Mouse (Mus musculus) embryonic fibroblast, embryonic 13.5 days (primary cell): Measurements from ENCODE around the gene Casd1. TPM values are rescaled to one million over a fixed set of nuclear protein-coding genes. Genes with fewer than 3 reads are reported as not detected.
A peak's percentile ranks its signal among the peaks of the same experiment; 100 is the strongest.

Source experiments
- H3K27ac ChIP-seq: 2 replicates; pipeline ENCODE4 v1.5.1; 2012; ENCODE audit warnings: low read length, control low read depth, inconsistent platforms; ENCODE audit not compliant: insufficient read depth
- H3K4me1 ChIP-seq: 2 replicates; pipeline ENCODE4 v1.6.1; 2011; ENCODE audit warnings: low read length; ENCODE audit not compliant: control insufficient read depth, insufficient read depth
- H3K4me3 ChIP-seq: 2 replicates; pipeline ENCODE4 v1.5.1; 2011; ENCODE audit warnings: mild to moderate bottlenecking, control low read depth, low read length; ENCODE audit not compliant: insufficient read depth
- CTCF ChIP-seq: IDR thresholded peaks from 2 replicates; pipeline ENCODE4 v1.5.1; 2011; ENCODE audit warnings: mild to moderate bottlenecking, control low read depth, low read length, moderate library complexity, borderline replicate concordance; ENCODE audit not compliant: insufficient read depth
- POLR2A ChIP-seq: IDR thresholded peaks from 2 replicates; pipeline ENCODE4 v1.6.1; 2011; ENCODE audit warnings: low read depth, mild to moderate bottlenecking, control low read depth, low read length, moderate library complexity
- polyA plus RNA-seq: library from polyadenylated mRNA; stranded (reverse); fragments of >200 nt; gene quantifications from 2 replicates; pipeline ENCODE4 v1.2.4, GENCODE M21; 2011; ENCODE audit warnings: low read depth; ENCODE audit not compliant: missing spikeins, insufficient read length

The Casd1 gene
- polyA plus RNA-seq, 1 experiment: 18.8 TPM

DNA sequence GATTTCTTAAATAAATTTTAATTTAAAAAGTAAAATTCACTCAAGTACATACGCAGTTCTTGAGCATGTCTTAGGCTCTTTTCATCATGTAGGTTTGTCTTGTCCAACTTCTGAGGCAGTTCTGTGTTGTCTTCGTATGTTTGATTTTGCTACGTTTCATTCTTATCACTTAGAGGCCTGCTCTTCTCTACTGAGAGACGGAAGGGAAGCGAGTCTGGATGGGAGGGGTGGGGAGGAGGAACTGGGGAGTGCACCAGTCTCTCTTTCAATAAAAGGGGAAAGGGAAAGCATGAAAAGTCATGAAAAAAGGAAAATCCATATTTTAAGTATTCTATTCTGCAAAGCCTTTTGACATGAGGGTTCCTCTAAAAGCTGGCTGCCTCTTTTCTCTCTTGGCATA, 54.8 kb downstream of the Casd1 start:
- TF ChIP-seq POLR2A: no peak
- no peak for TF ChIP-seq CTCF
- Histone ChIP-seq H3K27ac (no peak overlapping the region), H3K4me3 (no peak overlapping the region), H3K4me1 (no peaks in the 10 kb centered on the region)

DNA sequence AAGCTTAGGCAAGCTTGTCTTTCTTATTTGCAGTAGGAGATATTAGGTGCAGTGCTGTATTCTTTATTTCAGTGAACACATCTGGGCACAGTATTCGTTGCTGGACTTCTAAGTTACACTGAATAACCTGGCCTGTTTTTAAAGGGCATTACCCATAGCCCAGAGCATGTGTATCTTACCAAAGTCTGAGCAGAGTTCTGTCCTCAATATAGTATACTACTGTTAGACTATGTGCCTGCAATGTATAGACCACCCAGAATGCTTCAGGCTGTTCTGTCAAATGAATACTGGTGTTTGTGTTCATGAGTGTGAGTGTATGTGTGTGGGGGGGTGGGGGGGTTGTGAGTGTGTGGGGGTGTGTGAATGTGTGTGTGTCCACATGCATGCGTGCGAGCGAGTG, 55.3 kb downstream of the Casd1 start:
- Histone ChIP-seq H3K27ac (no peak overlapping the region), H3K4me1 (no peaks in the 10 kb centered on the region), H3K4me3 (no peak overlapping the region)
- TF ChIP-seq POLR2A (no peak), CTCF (no peak)

DNA sequence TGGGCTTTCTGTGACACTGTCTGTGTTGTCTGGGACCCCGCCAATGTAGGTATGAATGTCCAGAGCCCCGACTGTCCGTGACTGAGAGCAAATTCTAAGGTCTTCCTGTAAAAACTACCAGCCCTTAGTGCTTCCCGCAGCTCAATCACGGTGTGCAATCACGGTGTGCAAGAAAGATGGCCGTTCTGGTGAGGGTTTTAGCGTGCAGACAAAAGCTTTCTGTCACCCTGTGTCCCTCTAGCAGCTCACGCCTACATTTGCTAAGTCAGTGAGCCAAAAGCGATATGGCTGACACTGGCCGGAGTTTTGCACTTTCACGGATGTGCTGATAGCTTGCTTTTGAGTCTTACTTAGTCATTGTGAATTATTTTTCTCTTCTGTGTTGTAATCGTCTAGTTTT, 58.2 kb downstream of the Casd1 start:
- Histone ChIP-seq H3K27ac (no peak overlapping the region), H3K4me3 (no peak overlapping the region), H3K4me1 (no peaks in the 10 kb centered on the region)
- no peak for TF ChIP-seq CTCF
- no peak for TF ChIP-seq POLR2A

DNA sequence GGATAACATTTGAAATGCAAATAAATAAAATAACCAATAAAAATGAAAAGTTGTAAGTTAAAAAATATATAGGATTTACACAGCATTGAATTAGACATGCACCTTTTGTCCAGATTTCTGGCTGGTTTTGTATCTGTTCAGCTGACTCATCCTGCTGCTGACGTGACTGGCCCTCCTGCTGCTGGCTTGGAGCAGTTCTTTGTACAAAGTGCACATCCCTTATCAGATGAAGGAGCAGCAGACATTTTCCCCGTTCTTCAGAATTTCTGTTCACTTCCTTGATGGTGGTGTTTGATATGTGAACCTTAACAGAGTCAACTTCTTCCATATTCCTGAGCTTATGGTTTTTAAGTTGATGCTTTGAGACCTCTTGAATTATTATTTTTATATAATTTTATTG, 62.9 kb downstream of the Casd1 start:
- H3K27ac ChIP-seq: no peak overlapping the region
- no peak overlapping the region for H3K4me3 ChIP-seq
- no peaks in the 10 kb centered on the region for H3K4me1 ChIP-seq
- no peak for TF ChIP-seq CTCF
- no peak for TF ChIP-seq POLR2A

DNA sequence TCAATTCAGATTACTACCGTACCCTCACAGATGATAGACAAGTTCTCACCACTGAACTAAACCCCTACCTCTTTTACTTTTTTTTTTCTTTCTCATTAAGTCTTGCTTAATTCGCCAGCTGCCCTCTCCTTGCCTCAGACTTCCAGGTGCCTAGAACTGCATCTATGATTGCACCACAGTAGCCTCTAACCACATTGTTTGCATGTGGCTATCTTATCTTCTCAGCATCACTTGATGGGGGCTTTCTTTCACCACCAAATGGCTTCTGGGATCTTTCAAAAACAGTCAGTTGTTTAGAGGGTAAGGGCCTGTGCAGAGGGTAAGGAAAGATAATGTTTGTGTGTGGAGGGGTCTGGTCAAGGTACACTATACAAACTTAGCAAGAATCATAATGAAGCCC, 63.7 kb downstream of the Casd1 start:
- Histone ChIP-seq H3K27ac (no peak overlapping the region), H3K4me3 (no peak overlapping the region), H3K4me1 (no peaks in the 10 kb centered on the region)
- TF ChIP-seq CTCF (no peak), POLR2A (no peak)

DNA sequence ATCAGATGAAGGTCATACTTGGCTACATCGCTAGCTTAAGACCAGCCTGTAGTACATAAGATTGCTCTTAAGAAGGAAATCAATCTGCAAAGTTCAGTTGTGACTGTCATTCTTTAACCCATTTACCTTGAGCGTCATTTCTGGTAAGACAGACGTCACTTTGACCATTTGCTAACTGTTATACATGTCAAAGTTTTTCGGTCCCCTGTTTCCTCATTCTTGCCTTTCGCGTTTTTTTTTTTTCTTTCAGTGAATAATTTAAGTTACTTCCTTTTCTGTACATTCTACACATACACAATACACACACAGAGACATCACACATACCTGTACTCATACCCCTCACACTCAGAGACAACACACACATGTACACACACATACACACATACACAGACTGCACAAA, 64.5 kb downstream of the Casd1 start:
- TF ChIP-seq POLR2A (no peak), CTCF (no peak)
- Histone ChIP-seq H3K4me1 (no peaks in the 10 kb centered on the region), H3K27ac (no peak overlapping the region), H3K4me3 (no peak overlapping the region)

DNA sequence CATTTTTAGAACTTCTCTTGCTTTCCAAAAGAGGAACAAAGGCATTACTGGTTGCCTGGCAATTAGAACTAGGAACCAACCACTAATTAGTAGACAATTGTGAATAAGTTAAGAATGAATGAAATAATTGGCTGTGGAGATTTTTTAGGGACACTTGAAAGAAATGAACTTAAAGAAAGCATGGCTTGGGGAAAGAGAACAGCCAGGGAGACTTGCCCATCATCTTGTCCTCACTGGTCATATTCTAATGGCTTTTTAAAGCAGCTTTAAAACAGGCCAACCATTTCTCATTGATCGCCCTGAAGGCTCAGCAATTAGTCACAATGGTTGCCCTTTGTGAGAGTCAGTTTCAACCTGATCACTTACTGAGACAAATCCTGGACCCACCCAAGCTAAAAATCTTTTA, 76.7 kb downstream of the Casd1 start:
- TF ChIP-seq CTCF: no peak
- no peak overlapping the region for H3K4me3 ChIP-seq

DNA sequence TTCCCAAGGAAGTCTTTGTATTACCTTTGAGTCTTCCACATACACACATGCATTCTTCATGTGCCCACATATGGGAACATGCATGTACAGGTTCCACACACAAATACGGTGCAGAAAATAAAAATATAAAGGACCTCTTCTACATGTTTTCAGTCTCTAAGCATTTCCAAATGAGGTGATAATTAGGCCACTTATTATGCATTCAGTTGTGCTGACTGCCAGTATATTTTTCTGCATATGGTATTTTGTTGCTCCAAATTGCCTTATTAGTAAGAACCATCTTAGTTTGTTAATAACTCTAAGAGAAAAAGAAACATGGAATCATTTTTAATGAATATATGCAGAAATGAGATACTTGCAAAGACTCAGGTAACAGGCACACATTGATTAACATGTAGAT, 79.3 kb downstream of the Casd1 start:
- H3K4me1 ChIP-seq: peaks cover 1% of the 10 kb centered on the region
- no peak overlapping the region for H3K4me3 ChIP-seq
- no peak for TF ChIP-seq POLR2A
- TF ChIP-seq CTCF: no peak
- H3K27ac ChIP-seq: no peak overlapping the region

More for the DNA sequence above, 76.7 kb downstream of the Casd1 start:
- Histone ChIP-seq H3K27ac (no peak overlapping the region), H3K4me1 (no peaks in the 10 kb centered on the region)

DNA sequence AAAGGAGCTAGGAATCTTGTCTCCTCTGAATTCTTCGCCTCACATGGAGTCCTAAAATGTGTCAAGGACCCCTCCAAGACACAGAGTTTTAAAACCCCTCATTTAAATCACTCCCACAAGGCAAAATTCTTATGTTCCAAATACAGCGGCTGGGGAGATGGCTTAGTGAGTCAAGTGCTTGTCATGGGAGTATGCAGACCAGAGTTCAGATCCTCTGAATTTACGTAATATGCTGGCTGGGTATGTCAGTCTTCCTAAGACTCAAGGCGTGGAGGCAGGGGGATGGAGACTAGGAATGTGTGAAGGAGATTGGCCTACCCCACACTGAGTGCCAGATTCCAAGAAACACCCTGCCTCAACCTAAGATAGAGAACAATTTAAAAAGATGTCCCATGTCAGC, 79.9 kb downstream of the Casd1 start:
- no peak for TF ChIP-seq CTCF
- no peak for TF ChIP-seq POLR2A
- Histone ChIP-seq H3K27ac (no peak overlapping the region), H3K4me1 (peaks cover 3% of the 10 kb centered on the region)

DNA sequence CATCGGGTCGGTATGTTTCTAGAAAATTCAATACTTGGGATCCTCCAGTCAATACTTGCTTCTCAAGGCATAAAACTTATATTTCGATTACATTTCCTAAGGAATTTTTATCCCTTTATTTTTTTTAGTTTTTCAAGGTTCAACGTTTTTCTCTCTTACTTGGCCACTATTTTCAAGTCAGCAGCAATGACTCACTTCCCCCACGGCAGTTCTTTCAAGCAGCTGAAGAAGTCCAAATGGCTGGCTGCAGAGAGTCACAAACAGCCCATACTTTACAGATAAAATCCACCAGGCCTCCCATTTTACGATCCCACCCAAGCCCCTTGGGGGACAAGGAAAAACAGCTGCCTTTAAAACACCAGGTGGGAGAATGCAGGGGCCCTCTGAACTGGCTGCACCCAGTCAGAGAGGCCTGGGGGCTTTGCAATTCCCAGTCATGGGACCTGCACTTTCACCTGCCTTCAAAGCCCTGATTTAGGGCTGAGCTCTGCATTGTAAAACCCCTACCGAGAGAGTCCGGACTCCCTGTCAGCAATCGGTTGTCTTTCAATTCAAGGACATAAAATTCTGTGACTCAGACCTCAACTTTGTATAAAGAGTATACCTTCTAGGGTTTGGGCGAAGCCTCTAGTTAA, 84.2 kb downstream of the Casd1 start:
- Histone ChIP-seq H3K4me1 (peaks cover 3% of the 10 kb centered on the region), H3K27ac (0 out of 2 replicates have a peak overlapping the region, but pooled peaks have one; percentile 14), H3K4me3 (no peak overlapping the region)
- no peak for TF ChIP-seq POLR2A
- no peak for TF ChIP-seq CTCF

More for the DNA sequence above, 79.9 kb downstream of the Casd1 start:
- H3K4me3 ChIP-seq: no peak overlapping the region
